Comparison of ENCODE assay signal across 12 mouse cellular contexts in genomic region chr5:47052942-47053341, GRCm38 (mm10).
A peak's percentile ranks its signal among the peaks of the same experiment; 100 is the strongest.
DNase-seq lines count a peak whose midpoint lies in the region; ATAC-seq and TF ChIP-seq lines count a peak whose summit lies in the region.
"Had no signal": no experiment of that assay in that cellular context is flagged by ENCODE, and none has a peak within 500 bp of the region (broad histone marks: within the 10 kb centered on the region; RNA-seq: fewer than 3 reads in every experiment).

No protein-coding gene starts in this region.

- ATAC-seq in embryonic facial prominence, embryonic 14.5 days (ENCODE audit: low read depth) = 0 out of 2 replicates have a peak, but pooled peaks have one; percentile 30

- DNase-seq in heart, adult 11 months = peak; percentile 94
- DNase-seq in heart, embryonic 10.5 days (ENCODE audit: low spot score) = no peak
- DNase-seq in left cerebral cortex, postnatal 4 days = peak; percentile 3
- no peak for DNase-seq in left cerebral cortex, adult 2 months (ENCODE audit: extremely low spot score in 1 of 2, low spot score in 2 of 2)
- DNase-seq in embryonic facial prominence, embryonic 14.5 days (ENCODE audit: low spot score) = peak; percentile 50
- DNase-seq in lung, postnatal 10 days = peak; percentile 21
- no peak for DNase-seq in cerebellum, adult 8-10 months
- DNase-seq in gastrocnemius, adult 8-10 months (ENCODE audit: low spot score in 2 of 2) = no peak
- DNase-seq: B cell, adult 2 months; thymus, adult 2 months had no signal

- intact Hi-C loops in left cerebral cortex, postnatal 4 days (cut with DNase I) = no loop called here
- intact Hi-C loops in left cerebral cortex, adult 2 months (cut with DNase I) = no loop called here

- H3K4me2 ChIP-seq in embryonic facial prominence, embryonic 14.5 days (ENCODE audit: low read depth, low read length) = no peak overlapping the region
- H3K4me2 ChIP-seq: forebrain, embryonic 12.5 days; lung, embryonic 15.5 days had no signal

- H3K4me3 ChIP-seq in heart, embryonic 10.5 days = no peak overlapping the region
- H3K4me3 ChIP-seq in left cerebral cortex, adult 2 months = no peak overlapping the region
- H3K4me3 ChIP-seq in embryonic facial prominence, embryonic 14.5 days (ENCODE audit: low read depth, low read length) = no peak overlapping the region
- H3K4me3 ChIP-seq: forebrain, embryonic 12.5 days; lung, embryonic 15.5 days had no signal

- no peak overlapping the region for H3K27ac ChIP-seq in heart, embryonic 10.5 days
- no peak overlapping the region for H3K27ac ChIP-seq in left cerebral cortex, adult 2 months
- H3K27ac ChIP-seq in embryonic facial prominence, embryonic 14.5 days (replicated peaks; ENCODE audit: low read depth, low read length) = no peak overlapping the region
- H3K27ac ChIP-seq: forebrain, embryonic 12.5 days; lung, embryonic 15.5 days had no signal

- H3K27me3 ChIP-seq in heart, embryonic 10.5 days (ENCODE audit: insufficient read depth, poor library complexity, severe bottlenecking) = no peaks in the 10 kb centered on the region
- no peaks in the 10 kb centered on the region for H3K27me3 ChIP-seq in embryonic facial prominence, embryonic 14.5 days (replicated peaks; ENCODE audit: control insufficient read depth, insufficient read depth, low read length)
- H3K27me3 ChIP-seq: forebrain, embryonic 12.5 days; lung, embryonic 15.5 days had no signal

- TF ChIP-seq CTCF in left cerebral cortex, adult 2 months (IDR thresholded peaks at IDR 0.05) = no peak

- no peak overlapping the region for H3K9ac ChIP-seq in embryonic facial prominence, embryonic 14.5 days (ENCODE audit: low read depth, low read length)
- H3K9ac ChIP-seq: forebrain, embryonic 12.5 days; lung, embryonic 15.5 days had no signal

- no peaks in the 10 kb centered on the region for H3K36me3 ChIP-seq in heart, embryonic 10.5 days
- no peaks in the 10 kb centered on the region for H3K36me3 ChIP-seq in embryonic facial prominence, embryonic 14.5 days (ENCODE audit: control insufficient read depth, insufficient read depth, low read length)
- H3K36me3 ChIP-seq: forebrain, embryonic 12.5 days; lung, embryonic 15.5 days had no signal

- H3K4me1 ChIP-seq in heart, embryonic 10.5 days = no peaks in the 10 kb centered on the region
- no peaks in the 10 kb centered on the region for H3K4me1 ChIP-seq in embryonic facial prominence, embryonic 14.5 days (ENCODE audit: control insufficient read depth, insufficient read depth, low read length)
- H3K4me1 ChIP-seq: lung, embryonic 15.5 days had no signal

- 67% methylated on average over 3 of the region's 3 CpGs for WGBS in heart, embryonic 10.5 days
- WGBS in embryonic facial prominence, embryonic 14.5 days = 31% methylated on average over 3 of the region's 3 CpGs

- no peaks in the 10 kb centered on the region for H3K9me3 ChIP-seq in heart, embryonic 10.5 days
- no peaks in the 10 kb centered on the region for H3K9me3 ChIP-seq in embryonic facial prominence, embryonic 14.5 days (ENCODE audit: control insufficient read depth, low read length)
- H3K9me3 ChIP-seq: forebrain, embryonic 12.5 days; lung, embryonic 15.5 days had no signal

Comparison
In these comparisons a context has a peak if more than half of its experiments do, and no peak if none do; other contexts are left out.
1. DNase-seq: peak in heart, adult 11 months (single experiment), left cerebral cortex, postnatal 4 days (single experiment), embryonic facial prominence, embryonic 14.5 days (single experiment) and lung, postnatal 10 days (single experiment); none in heart, embryonic 10.5 days (single experiment), left cerebral cortex, adult 2 months (0 of 2), cerebellum, adult 8-10 months (single experiment) and gastrocnemius, adult 8-10 months (0 of 2).